Mouse (Mus musculus): ENCODE measurements at regions not wholly inside any gene's neighbourhood (a gene's known extent, or its start where the extent isn't known, plus 50 kb on each side); places are given as distances from the start of the nearest gene placed in this dataset.

- no peaks in the 10 kb centered on the region for H3K4me1 ChIP-seq
- no peaks in the 10 kb centered on the region for H3K36me3 ChIP-seq
- H3K4me3 ChIP-seq = no peak overlapping the region
- H3K27ac ChIP-seq = no peak overlapping the region
- 57% methylated on average over 1 of the region's 1 CpGs for WGBS
- DNase-seq (ENCODE audit: low spot score) = no peak
- no peaks in the 10 kb centered on the region for H3K27me3 ChIP-seq (ENCODE audit: insufficient read depth, poor library complexity, severe bottlenecking)
- no peaks in the 10 kb centered on the region for H3K9me3 ChIP-seq
Observed at GRCm38 (mm10) chr8:29695698-29696097, 2248.2 kb downstream of the Poteg start.

Data from heart, embryonic 10.5 days (tissue).